Mouse (Mus musculus) limb, embryonic 15.5 days (tissue): ENCODE results near the gene Spp2. TPM values are rescaled to one million over a fixed set of nuclear protein-coding genes. Genes with fewer than 3 reads are reported as not detected.

ENCODE experiments used
- ATAC-seq: fragments of 200-750 bp; cut with Nextera tagmentation; 2 replicates; pipeline ENCODE4 v1.8.0; 2017; ENCODE audit warnings: low read depth, moderate TSS enrichment; ENCODE audit not compliant: insufficient number of reproducible peaks, low FRiP score, low TSS enrichment
- H3K27ac ChIP-seq: fragments of 300-500 bp; sonication (generic); 2 replicates; pipeline ENCODE4 v1.5.1; 2015; ENCODE audit warnings: moderate library complexity, mild to moderate bottlenecking, inconsistent platforms
- H3K27me3 ChIP-seq: fragments of 300-500 bp; sonication (generic); 2 replicates; pipeline ENCODE4 v1.6.1; 2015; ENCODE audit warnings: inconsistent platforms
- H3K36me3 ChIP-seq: fragments of 300-500 bp; sonication (generic); 2 replicates; pipeline ENCODE4 v1.6.1; 2015; ENCODE audit warnings: inconsistent platforms
- H3K4me1 ChIP-seq: fragments of 300-500 bp; sonication (generic); 2 replicates; pipeline ENCODE4 v1.6.1; 2015; ENCODE audit warnings: inconsistent platforms
- H3K4me2 ChIP-seq: fragments of 300-500 bp; sonication (generic); 2 replicates; pipeline ENCODE4 v1.6.1; 2015; ENCODE audit warnings: mild to moderate bottlenecking, inconsistent platforms
- H3K4me3 ChIP-seq: fragments of 300-500 bp; sonication (generic); 2 replicates; pipeline ENCODE4 v1.5.1; 2015; ENCODE audit warnings: mild to moderate bottlenecking, inconsistent platforms
- H3K9ac ChIP-seq: fragments of 300-500 bp; sonication (generic); 2 replicates; pipeline ENCODE4 v1.6.1; 2015; ENCODE audit warnings: inconsistent platforms
- H3K9me3 ChIP-seq: fragments of 300-500 bp; sonication (generic); 2 replicates; pipeline ENCODE4 v1.6.1; 2016; ENCODE audit warnings: inconsistent platforms
- WGBS: fragments of 180-500 bp; shearing (Covaris S2); methylation state at CpG from one replicate; pipeline ENCODE4 v1.1.7; 2015; 5-methylcytosine and 5-hydroxymethylcytosine counted together
- polyA plus RNA-seq: library from polyadenylated mRNA; unstranded; fragments of >200 nt; fragmentation: Nextera tagmentation; extraction: Ambion mirVana; gene quantifications from 2 replicates; pipeline ENCODE4 v1.2.1, GENCODE M21; 2015

Spp2 gene
- polyA plus RNA-seq, 1 experiment from 2014 or later, result 0.54 TPM

- WGBS, result 58% methylated on average over 2 of the region's 2 CpGs
- no peaks in the 10 kb centered on the region for H3K9me3 ChIP-seq
- H3K4me1 ChIP-seq, result peaks cover 16% of the 10 kb centered on the region
- ATAC-seq, result no peak
- no peaks in the 10 kb centered on the region for H3K27me3 ChIP-seq
- H3K36me3 ChIP-seq, result no peaks in the 10 kb centered on the region
- no peak overlapping the region for H3K4me3 ChIP-seq
- H3K9ac ChIP-seq, result no peak overlapping the region
- H3K27ac ChIP-seq, result peak overlapping the region; percentile 57; the same call in 1 of the 2 replicates
- H3K4me2 ChIP-seq, result no peak overlapping the region
These were observed 67.1 kb downstream of the Spp2 start for GRCm38 (mm10) chr1:88473899-88474298.

- peaks cover 16% of the 10 kb centered on the region for H3K4me1 ChIP-seq
- no peak overlapping the region for H3K4me3 ChIP-seq
- no peak overlapping the region for H3K4me2 ChIP-seq
- no peak overlapping the region for H3K9ac ChIP-seq
- H3K27me3 ChIP-seq, result no peaks in the 10 kb centered on the region
- 8% methylated on average over 7 of the region's 7 CpGs for WGBS
- no peaks in the 10 kb centered on the region for H3K36me3 ChIP-seq
- H3K27ac ChIP-seq, result peak overlapping the region; percentile 57
- ATAC-seq, result peak; percentile 64; the same call in 1 of the 2 replicates
- no peaks in the 10 kb centered on the region for H3K9me3 ChIP-seq
These were observed 67.8 kb downstream of the Spp2 start for GRCm38 (mm10) chr1:88474598-88474997.

GRCm38 (mm10) chr1:88475502-88475953, 68.8 kb downstream of the Spp2 start:
- 10% methylated on average over 8 of the region's 8 CpGs for WGBS

More at GRCm38 (mm10) chr1:88475502-88475953, 68.8 kb downstream of the Spp2 start:
- Histone ChIP-seq H3K9ac (no peak overlapping the region), H3K27me3 (no peaks in the 10 kb centered on the region), H3K4me1 (peaks cover 16% of the 10 kb centered on the region), H3K27ac (no peak overlapping the region), H3K4me3 (no peak overlapping the region), H3K4me2 (no peak overlapping the region), H3K36me3 (no peaks in the 10 kb centered on the region), H3K9me3 (no peaks in the 10 kb centered on the region)
- ATAC-seq, result no peak

Other genes starting within 250 kb of the Spp2 start
- not detected in 2 replicates for gene Ugt1a5, start 240.9 kb upstream of the Spp2 start, polyA plus RNA-seq
- gene Ugt1a2, start 206.4 kb upstream of the Spp2 start, polyA plus RNA-seq, result not detected in 2 replicates
- 11.1 and 11.6 TPM in 2 replicates for gene Dnajb3, start 201.2 kb upstream of the Spp2 start, polyA plus RNA-seq
- 10.8 and 12.3 TPM in 2 replicates for gene Ugt1a1, start 195.0 kb upstream of the Spp2 start, polyA plus RNA-seq
- gene Mroh2a, start 180.0 kb upstream of the Spp2 start, polyA plus RNA-seq, result 1.6 and 2.2 TPM in 2 replicates
- gene Hjurp, start 129.3 kb upstream of the Spp2 start, polyA plus RNA-seq, result 161 and 168 TPM in 2 replicates
- not detected in 2 replicates for gene Trpm8, start 129.3 kb upstream of the Spp2 start, polyA plus RNA-seq
- gene Glrp1, start 103.1 kb downstream of the Spp2 start, polyA plus RNA-seq, result 0.14 TPM in 1 of 2 replicates, not detected in the other